Mouse (Mus musculus) liver, embryonic 14.5 days (tissue): ENCODE results near the gene Mycn.

Experiments used
- CTCF ChIP-seq: IDR thresholded peaks from 2 replicates; pipeline ENCODE4 v1.5.1; 2016; ENCODE audit warnings: antibody characterized with exemption, low read depth, control low read depth
- EP300 ChIP-seq: IDR thresholded peaks from 2 replicates; pipeline ENCODE4 v1.6.1; 2016; ENCODE audit warnings: antibody characterized with exemption, low read depth

- TF ChIP-seq EP300 = no peak
- TF ChIP-seq CTCF = no peak
These were observed 36.6 kb downstream of the Mycn start for GRCm38 (mm10) chr12:12905117-12905516.
